Mouse (Mus musculus) adrenal gland, postnatal 14 days (tissue): ENCODE measurements at regions not wholly inside any gene's neighbourhood (a gene's known extent, or its start where the extent isn't known, plus 50 kb on each side); places are given as distances from the start of the nearest gene placed in this dataset.

Experiments
- DNase-seq: peaks from one replicate; pipeline ENCODE4 v3.0.0; 2021; ENCODE audit warnings: mixed read lengths

DNA sequence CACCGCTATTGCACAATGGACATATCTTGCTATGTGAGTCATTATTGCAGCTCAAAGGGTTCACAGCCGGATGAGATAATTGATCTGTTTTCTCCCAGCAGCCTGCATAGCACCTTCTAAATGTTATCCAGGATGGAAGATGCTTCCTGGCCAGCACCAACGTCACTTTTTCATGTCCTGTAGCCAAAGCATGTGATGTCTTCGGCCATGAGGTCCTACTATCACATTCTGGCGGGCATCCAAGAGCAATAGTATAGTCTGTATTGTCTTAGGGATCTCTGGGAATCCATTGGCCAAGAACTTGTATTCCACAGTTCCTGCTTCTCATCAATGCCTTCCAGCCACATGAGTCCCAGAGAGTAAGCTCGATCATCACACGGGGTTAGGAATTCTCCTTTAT, 70.6 kb downstream of the Npy start:
- no peak for DNase-seq

GRCm38 (mm10) chr6:49899146-49899545, 76.6 kb downstream of the Npy start:
- no peak for DNase-seq

- DNase-seq = no peak
Observed at GRCm38 (mm10) chr6:49901512-49901911, 79.0 kb downstream of the Npy start.

- no peak for DNase-seq
Observed at GRCm38 (mm10) chr6:49904001-49904400, 81.5 kb downstream of the Npy start.

DNA sequence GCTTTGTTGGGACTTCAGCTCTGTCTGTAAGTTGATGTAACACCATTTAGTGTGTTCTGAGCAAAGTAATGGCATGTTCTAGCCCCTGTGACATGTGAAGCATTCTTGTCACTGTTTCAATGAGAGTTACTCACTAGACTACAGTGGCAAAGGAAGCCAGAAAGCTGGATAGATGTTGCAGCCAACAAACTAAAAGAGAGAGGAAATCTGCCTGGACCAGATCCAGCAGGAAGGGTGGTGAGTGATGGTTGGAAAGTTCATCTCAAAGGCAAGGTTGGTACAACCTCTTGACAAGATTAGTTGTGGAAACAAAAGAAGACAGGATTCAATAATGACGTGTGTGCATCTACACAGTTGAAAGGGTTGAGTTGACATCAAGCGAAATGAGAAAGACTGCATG, 83.9 kb downstream of the Npy start:
- peak; percentile 8 for DNase-seq

GRCm38 (mm10) chr6:49919089-49919812, 96.7 kb downstream of the Npy start:
- peak; percentile 15 for DNase-seq

GRCm38 (mm10) chr6:49919813-49920170, 97.3 kb downstream of the Npy start:
- DNase-seq = no peak

DNA sequence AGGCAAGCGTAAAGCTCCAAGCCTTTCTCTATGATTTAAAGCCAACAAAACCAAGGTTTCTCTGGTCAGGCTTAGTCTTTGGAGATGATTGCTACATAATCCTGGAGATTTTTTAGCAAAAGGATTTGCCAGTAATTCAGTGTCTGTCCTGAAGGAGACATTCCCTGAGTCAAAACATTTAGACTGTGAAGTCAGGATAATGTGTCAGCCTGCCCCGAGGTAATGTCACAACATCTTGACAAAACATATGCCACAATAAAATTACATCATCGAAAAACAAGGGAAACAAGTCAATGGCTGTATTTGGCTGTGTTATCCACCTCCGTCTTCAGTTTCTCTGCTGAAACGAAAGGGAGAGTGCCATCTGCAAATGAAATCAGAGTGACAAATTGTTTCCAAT, 101.8 kb downstream of the Npy start:
- no peak for DNase-seq

DNA sequence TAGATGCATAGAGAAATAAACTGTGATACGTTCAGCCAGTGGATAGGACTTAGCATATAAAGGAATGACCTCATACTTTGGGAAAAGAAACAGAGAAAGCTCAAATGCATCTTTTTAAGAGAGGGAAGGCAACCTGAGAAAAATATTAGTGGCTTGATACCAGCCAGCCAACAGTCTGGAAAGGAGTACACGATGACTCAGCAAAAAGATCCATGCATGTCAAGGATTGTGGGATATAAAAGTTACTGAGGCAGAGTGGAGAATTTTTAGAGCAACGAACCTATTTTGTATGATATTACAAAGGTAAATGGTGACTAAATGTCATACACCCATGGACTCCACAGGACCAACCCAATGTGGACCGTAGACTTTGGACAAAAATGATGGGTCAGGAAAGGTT, 105.6 kb downstream of the Npy start:
- DNase-seq = no peak

GRCm38 (mm10) chr6:49930104-49930503, 107.6 kb downstream of the Npy start:
- DNase-seq = no peak

GRCm38 (mm10) chr6:49943087-49943486, 120.6 kb downstream of the Npy start:
- DNase-seq = peak; percentile 21

DNA sequence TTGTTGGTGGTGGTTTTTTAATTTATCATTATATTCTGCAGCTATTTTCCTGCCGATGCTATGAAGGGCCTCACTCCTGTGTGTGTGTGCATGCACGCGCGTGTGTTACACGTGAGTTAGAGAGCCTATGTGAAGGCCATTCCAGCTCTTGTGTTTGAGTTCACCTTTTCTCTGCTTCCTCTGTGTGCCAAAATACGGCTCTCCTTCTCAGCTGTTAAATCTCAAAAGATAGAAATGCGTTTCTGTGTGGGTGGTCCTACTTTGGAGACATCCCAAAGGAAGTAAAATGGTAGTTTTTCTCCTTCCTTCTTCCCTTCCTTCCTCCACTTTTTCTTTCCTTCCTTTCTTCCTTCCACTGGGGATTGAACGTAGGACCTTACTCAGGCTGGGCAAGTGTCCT, 136.4 kb downstream of the Npy start:
- DNase-seq = no peak

- DNase-seq = no peak
Observed at GRCm38 (mm10) chr6:49961166-49961565, 138.7 kb downstream of the Npy start.

GRCm38 (mm10) chr6:49965944-49966545, 143.5 kb downstream of the Npy start:
- DNase-seq = no peak

GRCm38 (mm10) chr6:49966555-49966954, 143.5 kb upstream of the Mpp6 start:
- no peak for DNase-seq

- DNase-seq = no peak
Observed at GRCm38 (mm10) chr6:49973258-49973865, 136.7 kb upstream of the Mpp6 start.

- no peak for DNase-seq
Observed at GRCm38 (mm10) chr6:49977783-49978182, 132.3 kb upstream of the Mpp6 start.

- no peak for DNase-seq
Observed at GRCm38 (mm10) chr6:49983740-49984139, 126.3 kb upstream of the Mpp6 start.

GRCm38 (mm10) chr6:49985127-49985526, 124.9 kb upstream of the Mpp6 start:
- DNase-seq = peak; percentile 21

DNA sequence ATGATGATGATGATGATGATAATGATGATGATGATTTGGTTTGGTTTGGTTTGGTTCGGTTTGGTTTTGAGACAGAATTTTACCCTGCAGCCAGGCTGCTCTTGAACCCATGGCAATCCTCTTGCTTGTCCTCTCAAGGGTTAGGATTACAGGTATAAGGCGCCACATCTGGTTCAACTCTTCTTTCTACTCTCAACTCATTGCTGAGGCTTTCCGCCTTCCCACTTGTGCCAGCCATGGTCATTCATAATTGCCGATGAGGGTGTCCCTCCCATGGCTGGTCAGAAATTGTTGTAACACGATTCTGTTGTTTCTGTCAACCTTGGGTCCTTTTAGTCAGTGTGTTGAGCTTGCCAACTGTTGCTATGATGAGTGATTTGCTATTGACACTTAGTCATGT, 122.9 kb upstream of the Mpp6 start:
- DNase-seq = peak; percentile 8

DNA sequence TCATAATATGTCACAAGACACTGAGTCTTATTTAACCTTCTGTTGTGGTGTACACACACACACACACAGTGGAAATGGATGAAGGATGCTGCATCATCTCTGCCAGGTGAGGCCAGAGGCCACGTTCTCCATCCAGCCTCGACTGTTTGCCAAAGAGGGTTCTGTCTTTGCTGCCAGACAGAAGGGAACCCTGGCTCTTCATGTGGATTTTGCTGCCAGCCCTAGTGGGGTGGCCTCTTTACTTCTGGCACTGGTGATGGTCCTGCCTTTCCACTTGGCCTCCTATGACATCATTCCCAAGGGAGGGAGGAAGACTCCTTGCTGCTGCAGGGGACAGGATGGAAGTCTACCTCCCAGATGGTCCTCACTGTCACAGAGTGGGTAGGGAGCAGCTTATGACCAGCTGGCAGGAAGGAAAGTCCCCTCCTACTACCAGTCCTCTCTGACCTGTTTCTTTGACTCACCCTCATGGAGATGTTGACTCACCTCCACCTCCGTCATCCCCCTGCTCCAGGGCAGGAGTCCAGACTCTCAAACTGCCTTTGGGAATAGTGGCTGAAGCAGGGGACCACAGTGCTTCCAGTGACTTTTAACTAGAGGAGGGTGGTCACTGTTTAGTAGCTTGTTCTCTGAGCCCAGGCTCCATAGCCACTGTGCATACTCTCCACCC, 122.4 kb upstream of the Mpp6 start:
- DNase-seq = no peak

DNA sequence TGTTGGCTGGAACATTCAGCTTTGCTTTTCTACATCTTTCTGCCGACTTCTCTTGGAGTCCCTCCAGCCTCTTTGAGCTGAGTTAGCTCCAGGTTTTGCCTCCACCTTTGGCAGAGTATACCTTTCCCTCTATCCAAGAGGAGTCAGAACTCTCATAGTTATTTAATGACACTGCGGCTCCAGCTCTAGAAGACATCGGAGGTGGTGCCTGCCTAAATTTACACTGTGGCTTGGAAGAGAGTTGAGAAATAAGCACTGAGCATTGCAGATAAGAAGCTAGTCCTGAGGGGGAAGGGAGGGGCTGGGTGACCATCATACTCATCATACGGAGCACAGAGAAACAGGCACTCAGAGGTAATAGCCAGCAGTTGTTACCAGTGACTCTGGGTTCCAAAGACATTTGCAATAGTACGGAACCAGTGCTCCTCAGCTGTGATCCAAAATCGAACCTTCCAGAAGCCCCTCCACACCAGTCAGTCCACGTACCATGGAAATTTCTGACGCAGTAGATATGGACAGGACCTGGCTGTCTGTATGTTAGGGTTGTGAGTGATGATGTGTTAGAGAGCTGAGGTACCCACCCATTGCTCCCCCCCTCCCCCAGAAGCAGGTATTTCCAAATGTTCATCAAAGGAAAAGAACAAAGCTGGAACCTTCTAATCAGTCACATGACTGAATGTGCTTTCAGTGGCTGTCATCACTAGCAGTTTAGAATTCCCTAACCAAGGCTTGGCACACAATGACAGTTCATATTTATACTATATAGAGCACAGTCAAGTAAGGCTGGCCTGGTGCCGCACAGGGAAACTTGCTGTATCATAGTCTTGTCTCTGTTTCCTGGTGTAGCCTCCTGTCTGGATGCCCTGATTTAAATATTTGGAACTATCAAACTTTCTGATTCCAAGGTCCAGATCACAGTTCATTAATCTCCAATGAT, 120.2 kb upstream of the Mpp6 start:
- DNase-seq = no peak
